11 mouse cellular contexts compared by ENCODE assay signal in the genomic region with DNA sequence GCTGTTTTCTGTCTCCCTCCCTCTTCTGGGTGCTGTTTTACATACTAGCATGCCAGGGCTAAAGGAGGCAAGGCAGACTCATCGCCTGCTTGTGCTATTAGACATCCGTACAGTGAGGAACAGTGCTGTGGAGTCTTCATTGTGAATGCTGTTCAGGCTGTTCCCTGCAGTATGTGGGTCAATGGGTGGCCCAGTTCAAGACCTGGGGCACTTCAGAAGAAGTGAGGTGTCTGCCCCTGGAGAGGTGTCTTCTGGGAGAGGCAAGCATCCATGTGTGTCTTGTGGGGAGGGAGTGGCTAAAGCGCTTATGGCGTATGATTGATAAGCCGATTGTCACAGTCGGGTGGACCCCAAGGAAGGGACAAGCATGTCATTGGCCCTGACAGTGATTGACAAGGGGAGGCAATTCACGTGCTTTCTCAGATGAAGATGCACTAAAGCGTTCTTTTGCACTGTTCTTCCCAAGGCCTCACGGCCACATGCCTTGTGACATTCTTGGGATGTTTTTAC.
DNase-seq lines count a peak whose midpoint lies in the region; ATAC-seq and TF ChIP-seq lines count a peak whose summit lies in the region.
"Had no signal": no experiment of that assay in that cellular context is flagged by ENCODE, and none has a peak within 500 bp of the region (broad histone marks: within the 10 kb centered on the region; RNA-seq: fewer than 3 reads in every experiment).

No protein-coding gene starts in this region.

- intact Hi-C loops in heart, postnatal 25 days (cut with DNase I), result no loop called here

- H3K9me3 ChIP-seq in heart, embryonic 14.5 days (ENCODE audit: control insufficient read depth, low read length), result no peaks in the 10 kb centered on the region
- no peaks in the 10 kb centered on the region for H3K9me3 ChIP-seq in lung, postnatal 0 days (ENCODE audit: low read length)
- H3K9me3 ChIP-seq in liver, embryonic 11.5 days (ENCODE audit: control insufficient read depth, low read length), result no peaks in the 10 kb centered on the region
- H3K9me3 ChIP-seq: forebrain, embryonic 13.5 days; neural tube, embryonic 12.5 days had no signal

- TF ChIP-seq EP300 in lung, postnatal 0 days (IDR thresholded peaks at IDR 0.05), result no peak

- no peak overlapping the region for H3K4me3 ChIP-seq in heart, embryonic 14.5 days (ENCODE audit: control insufficient read depth in 1 of 2, insufficient read depth in 1 of 2, low read depth in 1 of 2, low read length in 2 of 2)
- H3K4me3 ChIP-seq in lung, postnatal 0 days (ENCODE audit: low read depth, low read length), result no peak overlapping the region
- no peak overlapping the region for H3K4me3 ChIP-seq in lung, adult 2 months (replicated peaks; ENCODE audit: extremely low read depth, low read depth, low read length)
- no peak overlapping the region for H3K4me3 ChIP-seq in liver, embryonic 11.5 days (ENCODE audit: low read depth, low read length)
- H3K4me3 ChIP-seq: forebrain, embryonic 13.5 days; left cerebral cortex, adult 2 months; neural tube, embryonic 12.5 days had no signal

- no peak overlapping the region for H3K9ac ChIP-seq in heart, embryonic 14.5 days (ENCODE audit: low read length)
- H3K9ac ChIP-seq in lung, postnatal 0 days (replicated peaks; ENCODE audit: low read depth), result no peak overlapping the region
- no peak overlapping the region for H3K9ac ChIP-seq in liver, embryonic 11.5 days (ENCODE audit: low read depth, low read length)
- H3K9ac ChIP-seq: forebrain, embryonic 13.5 days had no signal

- no peak for ATAC-seq in heart, embryonic 14.5 days (ENCODE audit: insufficient number of reproducible peaks, insufficient read depth, low FRiP score, low read depth)
- ATAC-seq in lung, postnatal 0 days, result no peak
- peak; percentile 57; the same call in 1 of the 2 replicates for ATAC-seq in liver, embryonic 11.5 days (replicated peaks; ENCODE audit: low FRiP score)

- H3K4me2 ChIP-seq in heart, embryonic 14.5 days (ENCODE audit: low read length), result peak overlapping the region; percentile 49; the same call in 1 of the 2 replicates
- H3K4me2 ChIP-seq in lung, postnatal 0 days (replicated peaks; ENCODE audit: low read depth, low read length), result no peak overlapping the region
- no peak overlapping the region for H3K4me2 ChIP-seq in liver, embryonic 11.5 days

- 53% methylated on average over 9 of the region's 9 CpGs for WGBS in heart, embryonic 14.5 days
- WGBS in lung, postnatal 0 days, result 59% methylated on average over 9 of the region's 9 CpGs
- WGBS in lung, adult 2 months, result 79% methylated on average over 9 of the region's 9 CpGs
- WGBS in liver, embryonic 11.5 days, result 65% methylated on average over 9 of the region's 9 CpGs

- no peaks in the 10 kb centered on the region for H3K36me3 ChIP-seq in heart, embryonic 14.5 days (ENCODE audit: control insufficient read depth, insufficient read depth, low read length)
- no peaks in the 10 kb centered on the region for H3K36me3 ChIP-seq in lung, postnatal 0 days (ENCODE audit: insufficient read depth, low read length)
- no peaks in the 10 kb centered on the region for H3K36me3 ChIP-seq in liver, embryonic 11.5 days (ENCODE audit: control insufficient read depth, insufficient read depth, low read length)
- H3K36me3 ChIP-seq: neural tube, embryonic 12.5 days had no signal

- TF ChIP-seq POLR2A in lung, adult 2 months (IDR thresholded peaks at IDR 0.05; ENCODE audit: borderline replicate concordance, extremely low read depth, low read depth, low read length), result no peak

- no peaks in the 10 kb centered on the region for H3K27me3 ChIP-seq in heart, embryonic 14.5 days (ENCODE audit: control insufficient read depth, insufficient read depth, low read length)
- H3K27me3 ChIP-seq in lung, postnatal 0 days (replicated peaks; ENCODE audit: insufficient read depth, low read length), result no peaks in the 10 kb centered on the region
- no peaks in the 10 kb centered on the region for H3K27me3 ChIP-seq in liver, embryonic 11.5 days (replicated peaks; ENCODE audit: control insufficient read depth, insufficient read depth, low read length)
- H3K27me3 ChIP-seq: forebrain, embryonic 13.5 days; neural tube, embryonic 12.5 days had no signal

- no peak for DNase-seq in heart, postnatal 25 days (ENCODE audit: low spot score)
- DNase-seq in lung, postnatal 0 days (ENCODE audit: low spot score), result no peak
- no peak for DNase-seq in lung, adult 2 months
- no peak for DNase-seq in liver, embryonic 11.5 days (ENCODE audit: low spot score)
- DNase-seq in retina, postnatal 7 days (ENCODE audit: low read depth, low spot score), result peak; percentile 37
- no peak for DNase-seq in adrenal gland, postnatal 25 days
- no peak for DNase-seq in testis, postnatal 10 days (ENCODE audit: low spot score)

- peaks cover 45 to 84% of the 10 kb centered on the region in 2 experiments for H3K4me1 ChIP-seq in heart, embryonic 14.5 days (ENCODE audit: control insufficient read depth in 2 of 2, insufficient read depth in 2 of 2, low read length in 2 of 2)
- peaks cover 36% of the 10 kb centered on the region; the same call in 1 of the 2 replicates for H3K4me1 ChIP-seq in lung, postnatal 0 days (ENCODE audit: insufficient read depth, low read depth, low read length)
- H3K4me1 ChIP-seq in lung, adult 2 months (ENCODE audit: control insufficient read depth, insufficient read depth, low read length), result peaks cover 27% of the 10 kb centered on the region
- H3K4me1 ChIP-seq in liver, embryonic 11.5 days (replicated peaks; ENCODE audit: control insufficient read depth, insufficient read depth, low read length), result peaks cover 33% of the 10 kb centered on the region

- H3K27ac ChIP-seq in heart, embryonic 14.5 days (replicated peaks in 1 of 2; ENCODE audit: control insufficient read depth in 1 of 2, insufficient read depth in 1 of 2, low read depth in 2 of 2, low read length in 2 of 2), result peak overlapping the region; percentile 58 to 75
- peak overlapping the region; percentile 29; the same call in 1 of the 2 replicates for H3K27ac ChIP-seq in lung, postnatal 0 days (ENCODE audit: low read length)
- H3K27ac ChIP-seq in liver, embryonic 11.5 days (ENCODE audit: low read depth, low read length), result no peak overlapping the region
- H3K27ac ChIP-seq: neural tube, embryonic 12.5 days had no signal

- no peak for TF ChIP-seq CTCF in lung, postnatal 0 days (IDR thresholded peaks at IDR 0.05)
- no peak for TF ChIP-seq CTCF in lung, adult 2 months (IDR thresholded peaks at IDR 0.05; ENCODE audit: insufficient read depth, low read length)
